In the genomic region with DNA sequence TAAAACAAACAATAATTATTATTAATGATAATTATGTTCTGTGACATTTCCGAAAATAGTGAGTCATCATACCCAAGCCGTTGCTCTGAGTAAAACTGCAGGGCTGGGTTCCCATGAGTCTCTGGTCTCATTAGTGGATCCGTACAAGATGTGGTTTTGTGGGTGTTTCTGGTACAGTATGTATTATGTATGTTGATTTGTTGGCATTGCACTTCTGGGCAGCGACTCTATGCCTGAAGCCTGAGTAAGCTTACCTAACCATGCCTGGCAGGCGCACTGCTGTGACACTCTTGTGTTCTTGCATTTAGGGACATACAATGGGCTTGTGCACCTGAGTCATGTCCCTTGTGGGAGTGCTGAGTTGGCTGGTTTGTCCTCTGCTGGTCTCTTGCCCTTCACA, we compare ENCODE assay signal across 17 mouse cellular contexts.
"Had no signal": no experiment of that assay in that cellular context is flagged by ENCODE, and none has a peak within 500 bp of the region (broad histone marks: within the 10 kb centered on the region; RNA-seq: fewer than 3 reads in every experiment).

No protein-coding gene starts in this region.

- H3K4me3 ChIP-seq: kidney, embryonic 15.5 days; limb, embryonic 10.5 days; limb, embryonic 13.5 days; liver, embryonic 12.5 days; liver, embryonic 15.5 days; lung, embryonic 15.5 days; midbrain, embryonic 12.5 days; midbrain, embryonic 15.5 days; neural tube, embryonic 12.5 days; neural tube, embryonic 15.5 days had no signal

- H3K9ac ChIP-seq: kidney, embryonic 15.5 days; limb, embryonic 13.5 days; liver, embryonic 12.5 days; liver, embryonic 15.5 days; lung, embryonic 15.5 days; midbrain, embryonic 12.5 days; midbrain, embryonic 15.5 days; neural tube, embryonic 12.5 days; neural tube, embryonic 15.5 days had no signal

- H3K27me3 ChIP-seq: kidney, embryonic 15.5 days; limb, embryonic 13.5 days; liver, embryonic 12.5 days; liver, embryonic 15.5 days; lung, embryonic 15.5 days; midbrain, embryonic 15.5 days; neural tube, embryonic 12.5 days; neural tube, embryonic 15.5 days had no signal

- H3K4me2 ChIP-seq: kidney, embryonic 15.5 days; limb, embryonic 13.5 days; liver, embryonic 12.5 days; liver, embryonic 15.5 days; lung, embryonic 15.5 days; midbrain, embryonic 12.5 days; midbrain, embryonic 15.5 days; neural tube, embryonic 12.5 days; neural tube, embryonic 15.5 days had no signal

- H3K36me3 ChIP-seq: kidney, embryonic 15.5 days; limb, embryonic 10.5 days; liver, embryonic 12.5 days; liver, embryonic 15.5 days; lung, embryonic 15.5 days; midbrain, embryonic 12.5 days; midbrain, embryonic 15.5 days; neural tube, embryonic 12.5 days; neural tube, embryonic 15.5 days had no signal

- H3K4me1 ChIP-seq: liver, embryonic 15.5 days had no signal

- H3K9me3 ChIP-seq: kidney, embryonic 15.5 days; limb, embryonic 10.5 days; limb, embryonic 13.5 days; liver, embryonic 12.5 days; liver, embryonic 15.5 days; lung, embryonic 15.5 days; midbrain, embryonic 12.5 days; midbrain, embryonic 15.5 days; neural tube, embryonic 12.5 days; neural tube, embryonic 15.5 days had no signal

- H3K27ac ChIP-seq: kidney, embryonic 15.5 days; limb, embryonic 10.5 days; limb, embryonic 13.5 days; liver, embryonic 12.5 days; liver, embryonic 15.5 days; lung, embryonic 15.5 days; macrophage; midbrain, embryonic 12.5 days; midbrain, embryonic 15.5 days; neural tube, embryonic 12.5 days; neural tube, embryonic 15.5 days had no signal

- ATAC-seq: liver, embryonic 12.5 days; midbrain, embryonic 15.5 days had no signal

- DNase-seq: kidney, postnatal 10 days; kidney, postnatal 36 days; liver; lung, adult 18-20 months; thymus, adult 18-20 months; thymus, postnatal 36 days had no signal
